In genomic region chr9:57972776-57973439, GRCm38 (mm10) we compare ENCODE assay signal across 12 mouse cellular contexts. TPM values are rescaled to one million over a fixed set of nuclear protein-coding genes. Genes with fewer than 3 reads are reported as not detected.
A peak's percentile ranks its signal among the peaks of the same experiment; 100 is the strongest.
DNase-seq lines count a peak whose midpoint lies in the region; ATAC-seq and TF ChIP-seq lines count a peak whose summit lies in the region.
"Had no signal": no experiment of that assay in that cellular context is flagged by ENCODE, and none has a peak within 500 bp of the region (broad histone marks: within the 10 kb centered on the region; RNA-seq: fewer than 3 reads in every experiment).

No protein-coding gene starts in this region.

- no peak overlapping the region for H3K4me3 ChIP-seq in forebrain, embryonic 11.5 days (ENCODE audit: low read depth, low read length)
- H3K4me3 ChIP-seq in forebrain, embryonic 15.5 days = no peak overlapping the region
- H3K4me3 ChIP-seq in lung, embryonic 14.5 days (ENCODE audit: low read depth, low read length) = no peak overlapping the region
- no peak overlapping the region for H3K4me3 ChIP-seq in lung, adult 2 months (replicated peaks; ENCODE audit: extremely low read depth, low read depth, low read length)
- H3K4me3 ChIP-seq in embryonic facial prominence, embryonic 14.5 days (ENCODE audit: low read depth, low read length) = no peak overlapping the region

- 66% methylated on average over 9 of the region's 9 CpGs for WGBS in forebrain, embryonic 11.5 days
- WGBS in forebrain, embryonic 15.5 days = 68% methylated on average over 9 of the region's 9 CpGs
- 42% methylated on average over 9 of the region's 9 CpGs for WGBS in lung, embryonic 14.5 days
- WGBS in lung, adult 2 months = 33% methylated on average over 9 of the region's 9 CpGs
- WGBS in embryonic facial prominence, embryonic 14.5 days = 32% methylated on average over 9 of the region's 9 CpGs

- no peak overlapping the region for H3K9ac ChIP-seq in forebrain, embryonic 11.5 days (ENCODE audit: low read length)
- H3K9ac ChIP-seq in forebrain, embryonic 15.5 days (replicated peaks) = no peak overlapping the region
- no peak overlapping the region for H3K9ac ChIP-seq in lung, embryonic 14.5 days
- H3K9ac ChIP-seq in embryonic facial prominence, embryonic 14.5 days (ENCODE audit: low read depth, low read length) = no peak overlapping the region

- no peaks in the 10 kb centered on the region for H3K36me3 ChIP-seq in forebrain, embryonic 11.5 days (ENCODE audit: control insufficient read depth, insufficient read depth, low read length)
- no peaks in the 10 kb centered on the region for H3K36me3 ChIP-seq in forebrain, embryonic 15.5 days
- H3K36me3 ChIP-seq in lung, embryonic 14.5 days (ENCODE audit: insufficient read depth) = no peaks in the 10 kb centered on the region
- no peaks in the 10 kb centered on the region for H3K36me3 ChIP-seq in embryonic facial prominence, embryonic 14.5 days (ENCODE audit: control insufficient read depth, insufficient read depth, low read length)

- 0 out of 2 replicates have a peak, but pooled peaks cover 2% of the 10 kb centered on the region for H3K4me1 ChIP-seq in forebrain, embryonic 11.5 days (replicated peaks; ENCODE audit: control insufficient read depth, insufficient read depth, low read length)
- H3K4me1 ChIP-seq in forebrain, embryonic 15.5 days = no peaks in the 10 kb centered on the region
- H3K4me1 ChIP-seq in lung, embryonic 14.5 days (ENCODE audit: insufficient read depth) = no peaks in the 10 kb centered on the region
- peaks cover 22% of the 10 kb centered on the region for H3K4me1 ChIP-seq in lung, adult 2 months (ENCODE audit: control insufficient read depth, insufficient read depth, low read length)
- peaks cover 18% of the 10 kb centered on the region for H3K4me1 ChIP-seq in embryonic facial prominence, embryonic 14.5 days (ENCODE audit: control insufficient read depth, insufficient read depth, low read length)

- no peak for TF ChIP-seq CTCF in lung, embryonic 14.5 days (IDR thresholded peaks at IDR 0.05; ENCODE audit: low read depth)
- no peak for TF ChIP-seq CTCF in lung, adult 2 months (IDR thresholded peaks at IDR 0.05; ENCODE audit: insufficient read depth, low read length)

- ATAC-seq in forebrain, embryonic 11.5 days (replicated peaks; ENCODE audit: low FRiP score) = no peak
- ATAC-seq in forebrain, embryonic 15.5 days (replicated peaks) = no peak
- no peak for ATAC-seq in lung, embryonic 14.5 days (ENCODE audit: insufficient read depth)
- no peak for ATAC-seq in embryonic facial prominence, embryonic 14.5 days (ENCODE audit: low read depth)
- ATAC-seq: forebrain, embryonic 14.5 days had no signal

- peak overlapping the region; percentile 10; the same call in 1 of the 2 replicates for H3K27ac ChIP-seq in forebrain, embryonic 11.5 days (ENCODE audit: low read depth, low read length)
- H3K27ac ChIP-seq in forebrain, embryonic 15.5 days (replicated peaks) = no peak overlapping the region
- H3K27ac ChIP-seq in lung, embryonic 14.5 days (ENCODE audit: low read depth) = peak overlapping the region; percentile 18; the same call in 1 of the 2 replicates
- H3K27ac ChIP-seq in embryonic facial prominence, embryonic 14.5 days (replicated peaks; ENCODE audit: low read depth, low read length) = peak overlapping the region; percentile 68

- H3K27me3 ChIP-seq in forebrain, embryonic 11.5 days (ENCODE audit: control insufficient read depth, insufficient read depth, low read length) = no peaks in the 10 kb centered on the region
- no peaks in the 10 kb centered on the region for H3K27me3 ChIP-seq in forebrain, embryonic 15.5 days
- no peaks in the 10 kb centered on the region for H3K27me3 ChIP-seq in lung, embryonic 14.5 days (ENCODE audit: insufficient read depth, low read length)
- H3K27me3 ChIP-seq in embryonic facial prominence, embryonic 14.5 days (replicated peaks; ENCODE audit: control insufficient read depth, insufficient read depth, low read length) = no peaks in the 10 kb centered on the region

- no peak for DNase-seq in forebrain, embryonic 11.5 days (ENCODE audit: low spot score)
- no peak for DNase-seq in lung, embryonic 14.5 days
- no peak for DNase-seq in lung, adult 2 months
- peak; percentile 46 for DNase-seq in embryonic facial prominence, embryonic 14.5 days (ENCODE audit: low spot score)
- DNase-seq in naive thymus-derived CD4-positive, alpha-beta T cell, adult 2 months (ENCODE audit: low read depth) = peak; percentile 34
- DNase-seq in MN1 (ENCODE audit: low spot score) = no peak
- no peak for DNase-seq in frontal cortex, postnatal 14 days (ENCODE audit: low spot score in 2 of 2)
- DNase-seq: cerebellum, adult 11-12 months; layer of hippocampus, postnatal 36 days had no signal

- no peak overlapping the region for H3K4me2 ChIP-seq in forebrain, embryonic 11.5 days (ENCODE audit: low read depth, low read length, severe bottlenecking)
- no peak overlapping the region for H3K4me2 ChIP-seq in forebrain, embryonic 15.5 days (replicated peaks)
- H3K4me2 ChIP-seq in lung, embryonic 14.5 days = no peak overlapping the region
- H3K4me2 ChIP-seq in embryonic facial prominence, embryonic 14.5 days (ENCODE audit: low read depth, low read length) = peak overlapping the region; percentile 20; the same call in 1 of the 2 replicates

- no peak for TF ChIP-seq POLR2A in lung, adult 2 months (IDR thresholded peaks at IDR 0.05; ENCODE audit: borderline replicate concordance, extremely low read depth, low read depth, low read length)

- no peaks in the 10 kb centered on the region for H3K9me3 ChIP-seq in forebrain, embryonic 11.5 days (ENCODE audit: control insufficient read depth, low read length)
- no peaks in the 10 kb centered on the region for H3K9me3 ChIP-seq in forebrain, embryonic 15.5 days
- H3K9me3 ChIP-seq in lung, embryonic 14.5 days (ENCODE audit: low read depth, low read length) = no peaks in the 10 kb centered on the region
- no peaks in the 10 kb centered on the region for H3K9me3 ChIP-seq in embryonic facial prominence, embryonic 14.5 days (ENCODE audit: control insufficient read depth, low read length)

RNA-seq across cellular contexts. Expression of gene Sema7a, which starts 33.0 kb away (rescaled TPM):
- 0.52 and 1.3 TPM in 2 replicates for polyA plus RNA-seq in forebrain, embryonic 11.5 days (2014; fragmentation: Nextera tagmentation; extraction: Ambion mirVana)
- polyA plus RNA-seq in forebrain, embryonic 15.5 days (2015; fragmentation: Nextera tagmentation; extraction: Ambion mirVana) = 3.4 and 3.6 TPM in 2 replicates
- 1.0 TPM in 2 replicates for polyA plus RNA-seq in lung, embryonic 14.5 days (2014; fragmentation: Nextera tagmentation; extraction: Ambion mirVana)
- 69.3 and 90.1 TPM in 2 replicates for polyA plus RNA-seq in lung, adult 2 months (2012; rRNA removed)
- polyA plus RNA-seq in embryonic facial prominence, embryonic 14.5 days (2014; fragmentation: Nextera tagmentation; extraction: Ambion mirVana) = 1.2 TPM in 2 replicates

RNA-seq across cellular contexts. Expression of gene Cyp11a1, which starts 33.3 kb away (rescaled TPM):
- not detected in 2 replicates for polyA plus RNA-seq in forebrain, embryonic 11.5 days (2014; fragmentation: Nextera tagmentation; extraction: Ambion mirVana)
- polyA plus RNA-seq in forebrain, embryonic 15.5 days (2015; fragmentation: Nextera tagmentation; extraction: Ambion mirVana) = 0.31 and 0.45 TPM in 2 replicates
- polyA plus RNA-seq in lung, embryonic 14.5 days (2014; fragmentation: Nextera tagmentation; extraction: Ambion mirVana) = 0.13 and 0.69 TPM in 2 replicates
- 0.15 and 0.28 TPM in 2 replicates for polyA plus RNA-seq in lung, adult 2 months (2012; rRNA removed)
- polyA plus RNA-seq in embryonic facial prominence, embryonic 14.5 days (2014; fragmentation: Nextera tagmentation; extraction: Ambion mirVana) = 5.9 and 7.0 TPM in 2 replicates
- polyA plus RNA-seq: hindbrain, embryonic 11.5 days had no signal

Comparison
In these comparisons a context has a peak if more than half of its experiments do, and no peak if none do; other contexts are left out.
1. RNA of gene Sema7a, which starts 33.0 kb away (polyA plus RNA-seq): 69.3 to 90.1 TPM in lung, adult 2 months; 3.4 to 3.6 TPM in forebrain, embryonic 15.5 days, 0.52 to 1.3 TPM in forebrain, embryonic 11.5 days, 1.2 TPM in embryonic facial prominence, embryonic 14.5 days and 1.0 TPM in lung, embryonic 14.5 days; every median in the first group is over 10 times any median in the second.
2. DNase-seq: peak in embryonic facial prominence, embryonic 14.5 days (single experiment) and naive thymus-derived CD4-positive, alpha-beta T cell, adult 2 months (single experiment); none in forebrain, embryonic 11.5 days (single experiment), lung, embryonic 14.5 days (single experiment), lung, adult 2 months (single experiment), MN1 (single experiment) and frontal cortex, postnatal 14 days (0 of 2).